Mouse (Mus musculus) left cerebral cortex, postnatal 10 days (tissue): ENCODE results near the gene Dhx58. TPM values are rescaled to one million over a fixed set of nuclear protein-coding genes. Genes with fewer than 3 reads are reported as not detected.

Source experiments
- DNase-seq, 2 experiments: peaks; one replicate each; pipeline ENCODE4 v3.0.0; 2021 to 2022; ENCODE audit warnings: low spot score in 2 of 2, mixed read lengths in 1 of 2; ENCODE audit errors: extremely low spot score in 1 of 2
- intact Hi-C: fragments of 180-260 bp; cut with DNase I; formaldehyde crosslinking; loops from one replicate; pipeline ENCODE4 v1.15.1; 2025
- total RNA-seq, 2 experiments: library from RNA; stranded (reverse); gene quantifications; 2 replicates each; pipeline ENCODE4 v1.2.3; 2021

Gene Dhx58
- total RNA-seq, 2 experiments from 2014 or later, result 1.8 to 1.9 TPM

DNA sequence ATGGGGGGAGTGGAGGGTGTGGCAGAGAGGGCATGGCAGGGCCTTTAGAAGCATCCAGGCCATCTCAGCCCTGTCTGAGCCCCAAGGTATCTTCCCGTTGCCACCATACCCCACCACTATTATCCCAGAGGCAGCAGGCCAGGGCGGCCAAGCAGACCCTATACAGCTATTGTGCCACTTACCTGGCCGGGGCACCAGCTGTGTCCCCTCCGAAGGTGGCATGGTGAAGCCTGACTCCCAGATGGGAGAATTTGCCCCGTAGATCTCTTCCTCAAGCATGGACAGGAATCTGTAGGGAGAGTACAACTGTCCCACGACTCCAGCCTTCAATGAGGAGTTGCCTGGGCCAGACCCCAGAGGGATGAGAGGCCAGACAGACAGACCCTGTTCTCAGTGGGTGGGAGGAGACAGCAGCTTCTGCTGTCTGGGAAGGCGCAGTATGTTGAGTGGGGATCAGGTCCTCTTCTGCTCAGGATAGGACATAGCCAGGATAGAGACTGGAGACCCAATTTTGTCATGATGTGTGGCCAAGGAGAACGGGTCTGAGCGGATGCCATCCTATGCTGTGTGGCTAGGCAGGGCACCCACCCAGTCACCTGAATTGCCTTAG is 5.2 kb upstream of the Dhx58 start:
- DNase-seq, result no peak
- intact Hi-C loops, result no loop called here

DNA sequence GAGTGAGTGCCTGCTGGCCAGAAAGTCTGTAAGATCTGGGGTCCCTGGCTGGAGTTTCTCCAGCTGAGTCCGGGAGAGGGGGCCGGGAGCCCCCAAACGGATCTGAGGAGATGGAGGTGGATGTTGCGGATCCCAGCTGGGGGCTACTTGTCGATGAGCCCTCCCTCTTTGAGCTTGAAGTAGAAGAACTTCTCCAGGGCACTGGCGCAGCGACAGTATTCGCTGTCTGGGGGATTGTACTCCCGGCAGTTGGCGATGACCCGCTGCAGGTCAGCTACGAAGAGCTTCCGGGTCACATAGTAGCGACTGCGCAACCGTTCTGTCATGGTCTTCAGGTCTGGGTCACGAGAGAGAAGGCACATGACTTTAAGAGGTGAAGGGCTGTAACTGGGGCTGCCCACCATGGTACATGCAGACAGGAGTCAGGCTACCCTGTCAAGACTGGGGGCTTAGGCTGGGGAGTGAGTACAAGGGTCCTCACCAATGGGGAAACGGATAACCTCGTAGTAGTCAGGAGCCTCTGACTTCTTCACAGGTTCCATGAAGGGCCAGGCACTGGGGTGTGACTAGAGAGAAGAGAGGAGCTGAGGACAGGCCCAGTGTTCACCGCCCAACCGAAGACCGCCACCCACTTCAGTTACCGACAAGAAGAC is 1.1 kb upstream of the Dhx58 start:
- intact Hi-C loops, result no loop called here
- no peak for DNase-seq

DNA sequence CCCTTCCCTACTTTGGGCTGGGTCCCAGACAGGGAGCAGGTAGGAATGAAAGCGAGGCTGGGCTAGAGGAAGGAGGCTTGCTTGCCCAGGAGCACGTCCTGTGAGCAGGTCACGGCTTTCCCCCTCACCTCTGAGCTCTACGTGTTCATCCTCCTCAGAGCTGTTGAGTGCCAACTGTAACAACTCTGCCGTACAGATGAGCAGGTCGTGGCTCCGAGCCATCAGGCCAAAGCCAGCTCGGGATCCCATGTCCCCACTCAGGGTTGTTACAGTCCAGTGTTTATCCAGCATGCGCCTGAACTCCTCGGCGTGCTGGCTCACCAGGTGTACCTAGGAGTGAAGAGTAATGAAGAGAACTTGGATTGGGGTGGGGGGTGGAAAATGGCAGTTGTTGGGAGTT is 705 bp downstream of the Dhx58 start:
- no peak for DNase-seq
- intact Hi-C loops, result loop anchor here (2.0 kb wide), 1 partner anchor 133 kb away; no protein-coding TSS in a partner anchor

DNA sequence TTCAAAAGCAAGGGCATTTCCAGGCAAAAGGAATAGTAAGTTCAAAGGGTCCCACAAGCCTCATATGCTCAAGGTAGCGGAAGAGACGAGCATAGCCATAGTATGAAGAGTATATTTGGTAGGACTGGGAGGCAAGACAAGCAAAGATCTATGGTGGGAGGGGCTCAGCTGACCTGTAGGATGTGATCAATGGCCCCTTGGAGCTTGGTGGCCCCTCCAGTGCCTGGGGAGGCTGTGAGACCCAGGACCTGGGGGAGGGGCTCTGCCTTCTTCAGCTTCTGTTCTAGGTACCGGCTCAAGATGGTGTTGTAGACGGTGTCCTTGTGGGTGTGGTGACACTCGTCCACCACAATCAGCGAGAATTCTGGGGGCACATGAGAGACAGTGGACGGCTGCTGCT is 1.2 kb downstream of the Dhx58 start:
- intact Hi-C loops, result loop anchor here (2.0 kb wide), 1 partner anchor 132 kb away; no protein-coding TSS in a partner anchor
- no peak for DNase-seq

DNA sequence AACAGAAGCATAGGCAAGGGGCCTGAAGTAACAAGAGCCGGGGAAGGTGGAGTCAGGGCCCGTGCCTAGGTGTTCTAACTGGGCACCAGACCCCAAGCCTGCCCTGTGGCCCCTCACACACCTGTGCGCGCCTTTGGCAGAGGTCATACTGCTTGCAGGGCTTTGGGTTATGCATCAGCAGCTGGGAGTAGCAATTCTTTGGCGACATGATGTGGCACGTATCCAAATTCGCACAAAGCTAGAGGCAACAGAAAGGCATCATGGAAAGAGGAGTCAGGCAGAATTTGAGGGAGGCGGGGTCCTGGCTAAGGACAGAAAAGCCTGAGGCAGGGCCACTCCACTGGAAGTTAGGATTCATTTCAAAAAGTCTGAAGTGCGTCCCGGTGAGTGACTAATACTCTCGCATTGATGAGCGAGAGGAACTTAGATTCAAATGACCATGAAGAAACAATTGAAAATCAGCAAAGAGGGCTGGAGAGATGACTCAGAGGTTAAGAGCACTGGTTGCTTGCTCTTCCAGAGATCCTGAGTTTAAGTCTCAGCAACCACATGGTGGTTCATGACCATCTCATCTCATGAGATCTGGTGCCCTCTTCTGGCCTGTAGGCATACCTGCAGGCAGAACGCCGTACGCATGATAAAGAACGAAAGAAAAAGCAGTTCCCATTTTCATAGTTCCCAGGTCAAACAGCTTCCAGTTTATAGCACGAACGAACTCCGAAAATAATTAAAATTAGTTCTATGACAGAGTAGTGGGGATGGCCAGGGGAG is 1.8 kb downstream of the Dhx58 start:
- peak; percentile 66 for DNase-seq
- intact Hi-C loops, result loop anchor here (2.0 kb wide), 1 partner anchor 131 kb away; no protein-coding TSS in a partner anchor

DNA sequence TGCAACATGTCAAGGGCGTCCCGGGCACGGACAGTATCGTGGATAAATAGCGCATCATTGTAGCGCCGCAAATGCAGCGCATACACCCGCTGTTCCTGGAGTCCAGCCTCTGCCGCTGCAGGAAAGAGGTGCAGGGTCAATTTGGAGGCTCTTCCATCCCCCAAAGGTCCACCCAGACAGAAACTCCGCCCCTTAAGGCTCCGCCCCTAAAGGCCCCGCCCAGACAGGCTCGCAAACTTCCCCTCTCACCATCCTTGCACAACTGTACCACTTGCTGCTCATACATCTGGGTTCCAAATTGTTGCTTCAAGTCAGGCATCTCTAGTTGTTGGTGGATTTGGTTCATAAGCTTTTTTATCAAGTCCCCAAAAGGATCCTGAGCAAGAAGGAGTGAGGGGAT is 2.8 kb downstream of the Dhx58 start:
- peak in 1 of 2 experiments; percentile 74 for DNase-seq
- intact Hi-C loops, result no loop called here

DNA sequence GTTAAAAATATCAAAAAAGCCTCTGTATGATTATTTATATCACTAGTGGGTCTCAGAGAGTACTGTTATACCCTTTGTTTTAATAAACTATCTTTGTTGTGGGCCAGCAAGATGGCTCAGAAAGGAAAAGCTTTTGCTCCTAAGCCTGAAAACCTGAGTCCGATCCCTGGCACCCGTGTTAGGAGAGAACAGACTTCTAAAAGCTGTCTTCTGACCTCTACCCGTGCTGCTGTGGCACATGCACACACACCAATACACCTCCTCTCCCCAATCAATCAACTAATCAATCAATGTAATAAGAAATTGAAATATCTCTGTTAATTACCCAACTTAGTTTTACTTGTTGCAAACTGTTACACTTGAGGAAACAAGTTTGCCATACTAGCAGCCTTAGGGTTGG is 3.4 kb downstream of the Dhx58 start:
- intact Hi-C loops, result no loop called here
- DNase-seq, result no peak

DNA sequence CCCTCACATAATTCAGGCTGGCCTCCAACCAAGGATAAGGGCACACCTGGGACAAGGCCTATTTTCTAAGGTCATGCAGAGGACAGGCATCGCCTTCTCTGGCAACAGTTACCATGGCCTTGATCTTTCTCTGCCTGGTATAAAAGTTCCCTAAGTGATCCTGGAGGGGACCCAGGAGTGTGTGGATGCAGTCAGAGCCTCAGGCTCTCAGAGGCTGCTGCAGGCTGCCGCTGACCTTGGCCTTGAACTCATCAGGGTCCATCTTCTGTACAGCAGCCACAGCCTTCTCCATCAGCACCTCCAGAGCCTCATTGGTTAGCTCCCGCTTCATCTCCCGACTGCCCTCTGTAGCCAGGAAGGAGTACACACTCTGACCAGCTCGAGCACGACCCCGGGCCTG is 6.2 kb downstream of the Dhx58 start:
- DNase-seq, result no peak
- intact Hi-C loops, result no loop called here

DNA sequence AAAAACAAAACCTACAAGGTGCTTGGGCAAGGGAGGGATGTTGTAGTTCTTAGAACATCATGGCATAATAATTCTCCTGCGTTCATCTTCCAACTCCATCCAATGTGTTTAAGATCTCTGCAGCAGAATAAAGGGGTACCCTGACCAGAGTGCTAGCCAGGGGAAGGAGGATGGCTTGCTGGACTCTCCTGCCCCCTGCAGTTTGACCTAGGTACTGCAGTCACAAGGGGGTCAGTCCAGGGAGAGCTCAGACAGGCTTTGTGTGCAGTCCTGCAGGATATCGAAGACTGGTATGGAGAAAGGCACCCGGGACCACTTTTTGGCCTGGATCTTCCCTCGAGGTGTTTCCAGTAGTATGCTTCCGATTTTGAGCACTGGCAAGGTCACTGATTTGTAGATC is 9.1 kb downstream of the Dhx58 start:
- peak in 1 of 2 experiments; percentile 76 for DNase-seq
- intact Hi-C loops, result loop anchor here (2.0 kb wide), 1 partner anchor 68 kb away; no protein-coding TSS in a partner anchor

DNA sequence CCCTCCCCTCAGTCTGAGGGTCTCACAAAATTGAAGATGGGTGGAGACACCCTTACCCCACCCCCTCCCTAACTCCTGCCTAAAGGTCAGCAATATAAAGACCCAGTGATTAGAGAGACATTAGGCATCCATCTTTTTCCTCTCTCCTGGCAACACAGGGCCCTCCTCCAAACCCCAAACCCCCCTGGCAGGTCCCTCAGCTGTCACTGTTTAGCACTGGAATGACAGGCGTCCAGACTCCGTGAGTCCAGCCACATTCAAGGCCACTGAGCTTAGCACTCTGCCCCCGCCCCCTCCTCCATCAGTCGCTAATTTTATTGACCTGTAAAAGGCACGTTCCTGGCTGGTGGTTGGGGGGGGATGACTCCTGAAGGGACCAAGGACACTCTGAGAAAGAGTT is 10.9 kb downstream of the Dhx58 start:
- no peak for DNase-seq
- intact Hi-C loops, result no loop called here

DNA sequence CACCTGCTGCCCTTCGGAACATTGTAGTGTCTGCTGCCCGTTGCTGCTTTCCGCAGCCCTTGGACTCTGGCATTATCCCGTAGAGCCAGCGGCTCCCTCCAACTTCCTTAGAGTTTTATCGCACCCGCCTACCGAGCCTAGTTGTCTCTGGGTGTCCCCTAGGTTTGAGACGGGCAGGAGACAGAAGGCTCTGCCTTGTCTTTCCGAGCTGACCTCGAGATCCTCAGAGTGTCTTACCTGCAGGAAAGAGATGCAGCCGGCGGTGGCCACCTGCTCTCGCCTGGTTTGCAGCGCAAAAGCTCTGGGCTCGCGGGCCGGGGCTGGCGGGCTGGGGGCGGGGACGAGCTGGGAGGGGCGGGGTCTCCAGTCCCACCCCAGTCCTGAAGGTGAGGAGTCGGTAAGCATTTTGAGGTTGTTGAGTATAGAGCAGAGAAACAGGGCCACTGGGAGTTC is 11.9 kb downstream of the Dhx58 start, which contains the start of gene Zfp385c:
TSS of gene Zfp385c (minus strand) at position 292 of the 453 bp plus-strand sequence.
- DNase-seq, result no peak
- intact Hi-C loops, result no loop called here

DNA sequence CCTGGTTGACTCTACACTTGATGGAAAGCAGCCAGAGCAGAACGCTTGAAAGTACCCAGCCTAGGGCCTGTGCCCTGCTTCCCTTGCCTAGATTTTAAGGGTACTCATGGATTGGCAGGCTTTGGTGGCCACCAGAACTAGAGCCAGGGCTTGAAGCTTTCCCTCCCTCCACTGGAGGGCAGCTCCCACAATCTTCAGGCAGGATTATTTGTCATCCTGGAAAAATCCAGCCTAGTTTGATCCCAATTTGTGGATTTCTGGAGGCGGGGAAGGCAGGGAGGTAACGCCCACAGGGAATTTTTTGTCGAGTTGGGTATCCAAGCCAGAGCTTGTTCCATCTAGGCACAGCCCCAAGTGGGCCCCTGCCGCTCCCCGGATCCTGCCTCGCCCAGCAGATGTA is 13.7 kb downstream of the Dhx58 start:
- intact Hi-C loops, result no loop called here

DNA sequence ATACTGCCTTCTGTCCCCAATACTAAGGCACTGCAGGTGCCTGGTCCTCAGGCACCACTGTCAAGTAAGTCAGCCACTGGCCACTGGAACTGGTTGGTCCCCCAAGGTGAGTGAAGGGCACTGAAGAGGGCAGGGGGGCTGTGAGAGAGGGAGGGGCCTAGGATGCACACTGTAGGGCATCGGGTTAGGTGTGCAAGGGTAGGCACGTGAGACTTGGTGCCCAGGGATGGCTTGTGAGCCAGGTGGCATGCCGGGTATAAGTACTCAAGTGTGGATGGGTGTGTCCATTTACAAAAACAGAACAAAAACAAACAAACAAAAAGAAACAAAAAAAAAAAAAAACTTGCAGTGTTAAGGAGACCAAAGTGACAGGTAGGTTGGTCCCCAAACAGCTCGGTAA is 15.6 kb downstream of the Dhx58 start:
- intact Hi-C loops, result loop anchor here (5.0 kb wide), 1 partner anchor 36 kb away; no protein-coding TSS in a partner anchor
- DNase-seq, result no peak

More for the DNA sequence above, 13.7 kb downstream of the Dhx58 start:
- no peak for DNase-seq

DNA sequence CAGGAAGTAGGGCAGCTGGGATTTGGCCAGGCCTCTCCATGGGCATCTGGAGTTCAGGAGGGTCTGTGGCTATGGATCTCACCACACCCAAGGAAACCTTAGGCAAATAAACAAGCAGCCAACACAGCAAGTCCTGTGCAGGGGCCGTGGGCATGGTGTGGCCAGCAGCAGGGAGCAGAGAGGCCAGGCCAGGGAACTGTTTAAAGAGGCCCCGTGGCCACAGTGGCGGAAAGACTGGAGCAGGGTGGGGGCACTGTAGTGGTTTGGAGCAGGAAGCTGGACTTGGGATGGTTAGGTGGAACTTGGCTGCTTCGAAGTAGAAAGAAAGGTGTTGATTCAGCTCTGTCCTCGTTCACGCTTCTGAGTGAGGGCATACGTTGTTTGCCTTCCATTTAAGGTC is 16.8 kb downstream of the Dhx58 start:
- no peak for DNase-seq
- intact Hi-C loops, result loop anchor here (5.0 kb wide), 1 partner anchor 35 kb away; no protein-coding TSS in a partner anchor

DNA sequence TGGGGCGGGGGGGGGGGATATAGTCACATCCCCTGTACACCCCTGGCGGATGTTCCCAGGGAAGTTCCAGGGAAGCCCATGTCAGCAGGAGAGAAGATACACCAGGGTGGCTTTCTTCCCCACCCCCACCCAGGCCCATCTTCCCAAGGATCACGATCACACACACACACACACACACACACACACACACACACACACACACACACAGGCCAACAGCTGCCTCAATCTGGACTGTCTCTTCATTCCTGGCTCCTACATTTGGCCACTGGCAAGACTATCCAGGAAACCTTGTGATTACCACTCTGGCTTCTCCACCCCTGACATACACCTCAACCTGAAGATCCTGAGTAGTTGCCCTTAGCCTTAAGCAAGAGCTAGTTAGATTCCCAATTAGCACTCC is 18.7 kb downstream of the Dhx58 start:
- no peak for DNase-seq
- intact Hi-C loops, result loop anchor here (5.0 kb wide), 1 partner anchor 33 kb away; no protein-coding TSS in a partner anchor

DNA sequence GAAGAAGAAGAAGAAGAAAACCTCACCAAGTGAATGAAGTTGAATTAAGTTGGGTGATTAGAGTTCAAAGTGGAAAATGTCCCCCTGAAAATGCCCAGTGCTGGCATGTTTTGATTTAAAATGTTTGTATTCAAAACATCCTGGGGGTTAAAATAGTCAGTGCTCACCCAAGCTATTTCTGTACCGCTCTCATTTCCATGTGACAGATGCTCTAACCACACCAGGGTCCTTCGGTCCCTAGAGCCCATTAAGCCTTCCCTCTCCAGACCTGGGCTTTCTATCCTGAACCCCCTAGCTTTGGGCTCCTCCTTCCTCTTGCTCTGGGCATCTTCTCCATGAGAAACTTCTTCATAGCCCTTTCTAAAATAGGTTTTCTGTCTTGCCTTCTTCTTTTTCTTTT is 20.0 kb downstream of the Dhx58 start:
- intact Hi-C loops, result no loop called here
- no peak for DNase-seq

DNA sequence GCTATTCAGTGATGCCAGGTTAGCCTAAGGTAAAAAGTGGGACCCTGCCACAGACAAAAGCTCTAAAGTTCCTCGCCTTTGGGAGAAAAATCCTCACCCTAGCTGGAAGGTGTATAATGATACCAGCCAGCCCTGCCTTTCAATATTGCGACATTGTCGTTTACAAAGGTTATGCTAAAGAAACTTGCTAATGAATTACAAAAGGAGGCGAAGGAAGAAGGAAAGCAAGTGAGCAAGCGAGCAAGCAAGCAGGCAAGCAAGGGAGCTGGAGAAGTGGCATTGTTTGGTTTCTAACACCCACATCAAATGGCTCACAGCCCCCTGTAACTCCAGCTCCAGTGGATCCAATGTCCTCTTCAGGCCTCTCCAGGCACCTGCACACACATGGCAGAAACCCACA is 21.5 kb downstream of the Dhx58 start:
- intact Hi-C loops, result no loop called here
- DNase-seq, result no peak

DNA sequence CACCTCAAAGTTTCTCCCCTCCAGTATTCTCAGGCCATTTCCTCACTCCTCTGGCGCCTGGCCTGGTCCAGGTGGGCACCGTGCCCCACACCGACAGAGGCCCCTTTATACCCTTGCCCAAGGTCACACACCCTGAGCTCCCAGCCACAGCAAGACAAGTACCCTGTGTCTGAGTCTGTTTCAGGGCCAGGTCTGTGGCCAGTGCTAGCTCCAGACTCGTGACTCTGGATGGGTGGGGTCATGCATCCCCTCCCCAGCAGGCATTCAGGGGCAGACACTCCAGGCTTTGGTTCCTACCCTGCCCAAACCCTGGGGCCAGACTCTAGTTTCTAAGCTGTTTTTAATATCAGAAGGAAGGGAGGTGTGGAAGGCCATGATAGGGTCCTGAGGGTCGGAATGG is 22.2 kb downstream of the Dhx58 start:
- intact Hi-C loops, result no loop called here
- no peak for DNase-seq

DNA sequence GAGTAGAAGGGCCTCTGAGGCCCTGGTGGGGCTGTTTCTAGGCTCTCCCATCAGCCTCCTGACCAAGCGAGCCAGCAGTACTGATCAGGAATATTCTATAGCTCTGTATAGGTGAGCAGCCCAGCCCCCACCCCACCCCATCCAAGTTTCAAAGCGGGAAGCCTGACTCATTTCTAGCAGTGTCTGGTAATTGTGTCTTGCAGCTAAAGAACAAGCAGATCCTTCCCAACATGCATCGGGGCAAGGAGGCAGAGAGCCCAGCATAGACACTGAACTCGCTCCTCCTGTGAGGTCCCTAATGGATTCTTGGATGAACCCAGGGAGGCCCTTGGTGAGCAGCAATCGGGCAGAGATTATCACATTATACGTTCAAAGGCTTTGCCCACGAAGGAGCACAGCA is 26.3 kb downstream of the Dhx58 start:
- intact Hi-C loops, result no loop called here
- DNase-seq, result no peak

DNA sequence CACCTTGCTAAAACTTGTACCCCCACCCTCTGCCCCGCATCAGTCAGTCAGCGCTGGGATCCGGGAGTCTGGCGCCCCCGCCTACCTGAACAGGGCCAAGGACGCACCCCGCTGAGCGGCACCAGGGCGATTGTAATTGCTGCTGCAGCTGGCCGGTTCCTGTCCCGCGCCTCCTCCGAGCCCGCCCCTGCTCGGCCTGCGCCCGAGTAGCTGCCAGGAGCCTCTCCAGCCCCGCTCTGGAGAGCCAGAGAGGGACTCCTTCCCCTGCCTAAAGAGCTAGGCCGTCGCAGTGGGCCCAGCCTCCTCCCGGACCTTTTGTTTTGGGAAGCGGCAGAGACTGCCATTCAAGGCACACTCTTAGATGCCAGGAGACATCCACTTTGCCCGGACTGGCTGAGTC is 30.9 kb downstream of the Dhx58 start:
- intact Hi-C loops, result no loop called here
- peak in 1 of 2 experiments; percentile 74 for DNase-seq
